Mouse (Mus musculus) stomach, embryonic 15.5 days (tissue): Measurements from ENCODE around the gene Sytl1. TPM values are rescaled to one million over a fixed set of nuclear protein-coding genes. Genes with fewer than 3 reads are reported as not detected.
A peak's percentile ranks its signal among the peaks of the same experiment; 100 is the strongest.

Experiments used
- ATAC-seq: fragments of 200-750 bp; cut with Nextera tagmentation; 2 replicates; pipeline ENCODE4 v1.8.0; 2017; ENCODE audit warnings: low read depth, moderate number of reproducible peaks, moderate TSS enrichment; ENCODE audit not compliant: insufficient read depth, low FRiP score
- H3K27ac ChIP-seq: fragments of 300-500 bp; sonication (generic); 2 replicates; pipeline ENCODE4 v1.5.1; 2015; ENCODE audit warnings: mild to moderate bottlenecking, inconsistent platforms
- H3K27me3 ChIP-seq: fragments of 300-500 bp; sonication (generic); replicated peaks from 2 replicates; pipeline ENCODE4 v1.6.1; 2015; ENCODE audit warnings: inconsistent platforms
- H3K36me3 ChIP-seq: fragments of 300-500 bp; sonication (generic); 2 replicates; pipeline ENCODE4 v1.6.1; 2015; ENCODE audit warnings: inconsistent platforms
- H3K4me1 ChIP-seq: fragments of 300-500 bp; sonication (generic); 2 replicates; pipeline ENCODE4 v1.6.1; 2015; ENCODE audit warnings: inconsistent platforms
- H3K4me2 ChIP-seq: fragments of 300-500 bp; sonication (generic); 2 replicates; pipeline ENCODE4 v1.6.1; 2015; ENCODE audit warnings: mild to moderate bottlenecking, inconsistent platforms
- H3K4me3 ChIP-seq: fragments of 300-500 bp; sonication (generic); replicated peaks from 2 replicates; pipeline ENCODE4 v1.5.1; 2015; ENCODE audit warnings: inconsistent platforms
- H3K9ac ChIP-seq: fragments of 300-500 bp; sonication (generic); 2 replicates; pipeline ENCODE4 v1.6.1; 2015; ENCODE audit warnings: inconsistent platforms
- H3K9me3 ChIP-seq: fragments of 300-500 bp; sonication (generic); 2 replicates; pipeline ENCODE4 v1.6.1; 2016; ENCODE audit warnings: inconsistent platforms
- WGBS: fragments of 180-500 bp; shearing (Covaris S2); methylation state at CpG from one replicate; pipeline ENCODE4 v1.1.7; 2015; 5-methylcytosine and 5-hydroxymethylcytosine counted together
- polyA plus RNA-seq: library from polyadenylated mRNA; unstranded; fragments of >200 nt; fragmentation: Nextera tagmentation; extraction: Ambion mirVana; gene quantifications from 2 replicates; pipeline ENCODE4 v1.2.1, GENCODE M21; 2015

Sytl1 gene
- polyA plus RNA-seq, 1 experiment from 2014 or later, result 29.0 TPM

DNA sequence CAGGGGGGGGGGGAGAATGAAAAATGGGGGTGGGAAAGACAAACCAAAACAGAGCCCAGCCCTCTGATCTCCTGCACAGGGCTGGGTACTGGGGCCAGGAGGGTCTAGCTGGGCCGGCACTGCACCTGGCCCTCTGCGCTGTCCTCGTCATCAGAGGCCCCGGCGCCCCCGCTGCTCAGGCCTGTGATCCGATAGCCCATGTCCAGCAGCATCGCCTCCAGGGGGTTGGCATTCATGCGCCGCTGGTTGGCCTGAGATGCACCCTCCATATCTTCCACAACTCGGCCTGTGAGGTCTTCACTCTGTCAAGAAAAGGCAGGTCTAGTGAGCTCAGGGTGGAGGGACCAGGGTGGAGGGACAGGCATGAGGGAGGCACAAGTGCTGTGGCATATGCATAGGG, 31.2 kb upstream of the Sytl1 start:
- no peak overlapping the region for H3K4me3 ChIP-seq
- WGBS, result 53% methylated on average over 11 of the region's 11 CpGs
- H3K4me2 ChIP-seq, result no peak overlapping the region
- no peak for ATAC-seq
- peaks cover 25% of the 10 kb centered on the region for H3K4me1 ChIP-seq
- H3K27me3 ChIP-seq, result no peaks in the 10 kb centered on the region
- no peaks in the 10 kb centered on the region for H3K9me3 ChIP-seq
- 0 out of 2 replicates have a peak, but pooled peaks cover 13% of the 10 kb centered on the region for H3K36me3 ChIP-seq
- H3K9ac ChIP-seq, result no peak overlapping the region
- H3K27ac ChIP-seq, result no peak overlapping the region

DNA sequence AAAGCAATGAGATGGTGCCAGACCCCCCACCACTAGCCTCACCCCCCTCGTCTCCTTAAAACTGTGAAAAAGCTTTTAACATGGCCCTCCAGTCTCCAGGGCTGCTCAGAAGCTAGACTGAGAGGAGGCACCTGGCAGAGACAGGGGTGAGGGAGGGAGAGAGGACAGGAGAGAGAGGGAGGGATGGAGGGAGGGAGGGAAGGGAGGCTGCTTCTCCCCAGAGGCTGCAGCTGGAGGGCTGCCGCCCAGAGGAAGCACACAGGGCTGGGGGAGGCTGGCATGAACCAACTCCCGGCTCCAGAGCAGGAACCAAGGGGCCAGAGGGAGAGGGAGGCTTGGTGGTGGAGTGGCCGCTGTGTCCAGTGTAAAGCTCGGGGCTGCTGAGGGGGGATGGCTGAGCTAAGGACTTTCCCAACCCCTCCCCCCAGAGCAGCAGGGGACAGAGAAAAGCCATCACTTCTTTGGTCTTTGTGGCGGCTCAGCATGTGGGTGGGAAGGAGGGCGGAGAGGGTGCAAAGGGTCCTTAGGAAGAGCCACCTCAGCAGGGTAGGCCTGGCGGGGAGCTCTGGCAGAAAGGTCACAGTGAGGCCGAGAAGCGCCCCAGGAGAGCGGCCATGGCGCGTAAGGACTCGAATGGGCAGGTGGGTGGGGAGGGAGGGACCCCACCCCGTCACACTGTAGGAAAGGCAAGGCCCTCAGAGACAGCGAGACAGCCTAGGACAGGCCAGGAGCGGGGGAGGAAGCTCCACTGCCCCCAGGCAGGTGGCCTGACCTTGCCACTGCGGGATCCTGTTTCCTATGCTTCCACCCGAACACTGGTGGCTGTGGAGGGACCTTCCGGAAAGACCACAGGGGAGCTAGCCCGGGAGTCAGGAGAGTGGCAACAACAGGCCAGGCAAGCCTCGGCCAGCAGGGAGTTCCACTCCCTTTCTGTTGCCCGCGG, 30.3 kb upstream of the Sytl1 start:
- H3K27ac ChIP-seq, result peak overlapping the region; percentile 26; the same call in 1 of the 2 replicates
- H3K27me3 ChIP-seq, result no peaks in the 10 kb centered on the region
- H3K36me3 ChIP-seq, result 0 out of 2 replicates have a peak, but pooled peaks cover 13% of the 10 kb centered on the region
- ATAC-seq, result no peak
- H3K4me2 ChIP-seq, result no peak overlapping the region
- H3K4me1 ChIP-seq, result peaks cover 16% of the 10 kb centered on the region
- no peak overlapping the region for H3K4me3 ChIP-seq
- WGBS, result 41% methylated on average over 24 of the region's 24 CpGs
- H3K9ac ChIP-seq, result no peak overlapping the region
- H3K9me3 ChIP-seq, result no peaks in the 10 kb centered on the region

DNA sequence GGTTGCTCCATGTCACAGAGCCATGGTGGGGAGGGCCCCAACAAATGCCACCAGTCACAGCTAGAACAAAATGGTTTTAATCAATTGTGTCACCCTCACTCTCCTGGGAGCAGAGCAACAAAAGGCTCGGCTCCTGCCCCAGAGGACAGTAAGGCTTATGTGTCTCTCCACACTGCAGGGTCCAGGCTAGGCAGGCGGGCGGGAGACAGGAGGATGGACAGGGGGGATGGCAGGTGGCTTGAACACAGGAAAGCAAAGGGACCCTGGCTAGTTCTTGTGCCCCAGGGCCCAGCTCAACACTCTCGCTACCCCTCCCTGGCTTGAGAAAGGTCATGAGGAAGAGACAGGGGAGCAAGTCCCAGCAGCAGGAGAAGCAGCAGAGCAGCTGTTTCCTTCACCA, 29.5 kb upstream of the Sytl1 start:
- no peak overlapping the region for H3K4me2 ChIP-seq
- H3K4me3 ChIP-seq, result no peak overlapping the region
- no peaks in the 10 kb centered on the region for H3K9me3 ChIP-seq
- H3K36me3 ChIP-seq, result 0 out of 2 replicates have a peak, but pooled peaks cover 13% of the 10 kb centered on the region
- H3K9ac ChIP-seq, result no peak overlapping the region
- WGBS, result 67% methylated on average over 4 of the region's 4 CpGs
- no peak for ATAC-seq
- no peaks in the 10 kb centered on the region for H3K27me3 ChIP-seq
- H3K4me1 ChIP-seq, result peaks cover 10% of the 10 kb centered on the region; the same call in 1 of the 2 replicates
- peak overlapping the region; percentile 26; the same call in 1 of the 2 replicates for H3K27ac ChIP-seq

DNA sequence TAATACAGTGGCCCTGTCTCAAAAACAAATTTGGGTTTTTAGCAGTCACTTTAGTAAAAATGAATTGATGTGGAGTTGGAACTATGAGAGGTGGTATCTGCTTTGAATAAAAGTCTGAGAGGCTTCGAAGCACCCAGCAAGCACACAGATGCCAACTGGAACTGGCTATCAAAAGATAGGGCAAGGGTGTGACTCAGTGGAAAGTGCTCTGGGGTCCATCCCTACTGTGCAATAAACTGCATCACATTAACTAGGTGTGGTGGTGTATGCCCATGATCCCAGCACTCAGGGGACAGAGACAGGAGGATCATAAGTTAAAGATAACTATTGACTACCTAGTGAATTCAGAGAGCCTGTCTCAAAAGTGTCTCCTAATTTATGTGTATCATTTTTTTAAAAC, 28.3 kb upstream of the Sytl1 start:
- no peak overlapping the region for H3K4me2 ChIP-seq
- H3K4me3 ChIP-seq, result no peak overlapping the region
- ATAC-seq, result no peak
- peaks cover 9% of the 10 kb centered on the region; the same call in 1 of the 2 replicates for H3K4me1 ChIP-seq
- H3K27ac ChIP-seq, result no peak overlapping the region
- 0 out of 2 replicates have a peak, but pooled peaks cover 13% of the 10 kb centered on the region for H3K36me3 ChIP-seq
- H3K9me3 ChIP-seq, result no peaks in the 10 kb centered on the region
- no peaks in the 10 kb centered on the region for H3K27me3 ChIP-seq
- H3K9ac ChIP-seq, result no peak overlapping the region
- 77% methylated on average over 1 of the region's 1 CpGs for WGBS

DNA sequence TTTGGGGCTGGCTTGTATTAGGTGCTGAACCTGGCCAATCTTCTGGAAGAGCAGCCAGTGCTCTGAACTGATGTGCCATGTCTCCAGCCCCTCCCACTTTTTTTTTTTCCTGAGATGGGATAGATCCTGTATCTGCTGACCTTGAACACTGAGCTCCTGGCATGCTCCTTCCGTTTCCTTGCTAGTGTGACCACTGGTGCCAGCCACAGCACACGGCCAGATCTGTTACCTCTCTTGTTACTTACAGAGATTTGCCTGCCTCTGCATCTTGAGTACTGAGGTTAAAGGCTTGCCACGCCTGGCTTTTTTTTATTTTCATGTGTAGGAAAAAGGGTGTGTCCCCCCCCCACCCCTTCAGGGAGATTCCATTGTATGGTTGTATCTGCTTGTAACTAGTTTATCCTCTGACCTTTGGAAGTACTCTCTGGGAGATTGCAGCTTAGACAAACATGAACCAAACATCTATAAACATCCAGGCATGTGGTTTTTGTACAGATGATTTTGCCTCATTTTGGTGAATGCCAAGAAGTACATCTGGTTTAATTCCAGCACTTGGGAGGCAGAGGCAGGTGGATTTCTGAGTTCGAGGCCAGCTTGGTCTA, 23.7 kb upstream of the Sytl1 start:
- Histone ChIP-seq H3K9me3 (no peaks in the 10 kb centered on the region), H3K4me1 (peaks cover 8% of the 10 kb centered on the region; the same call in 1 of the 2 replicates), H3K4me2 (no peak overlapping the region), H3K27ac (no peak overlapping the region), H3K9ac (no peak overlapping the region), H3K27me3 (no peaks in the 10 kb centered on the region), H3K4me3 (no peak overlapping the region), H3K36me3 (no peaks in the 10 kb centered on the region)
- WGBS, result 72% methylated on average over 4 of the region's 4 CpGs
- no peak for ATAC-seq

DNA sequence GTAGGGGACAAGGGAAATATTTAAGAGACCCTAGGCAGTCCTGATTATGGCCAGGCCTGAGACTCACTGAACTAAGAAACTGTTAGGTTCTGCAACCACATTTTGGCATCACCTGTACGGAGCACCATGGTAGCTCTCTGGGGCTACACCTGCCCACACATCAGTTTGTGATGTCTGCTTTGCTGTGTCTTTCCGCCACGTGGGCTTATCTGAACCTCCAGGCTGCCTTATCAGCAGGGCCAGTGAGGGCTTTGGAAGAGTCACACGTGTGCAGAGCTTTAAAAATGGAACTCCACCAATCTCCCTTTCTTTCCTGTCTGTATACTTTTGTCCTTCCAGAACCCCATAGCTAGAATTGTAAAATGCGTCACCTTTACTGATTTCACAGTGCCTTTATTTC, 23.0 kb upstream of the Sytl1 start:
- H3K4me1 ChIP-seq, result peaks cover 8% of the 10 kb centered on the region; the same call in 1 of the 2 replicates
- no peak overlapping the region for H3K9ac ChIP-seq
- no peak overlapping the region for H3K4me2 ChIP-seq
- no peaks in the 10 kb centered on the region for H3K36me3 ChIP-seq
- H3K9me3 ChIP-seq, result no peaks in the 10 kb centered on the region
- H3K27me3 ChIP-seq, result no peaks in the 10 kb centered on the region
- H3K4me3 ChIP-seq, result no peak overlapping the region
- no peak overlapping the region for H3K27ac ChIP-seq
- ATAC-seq, result peak; percentile 71; the same call in 1 of the 2 replicates
- WGBS, result 61% methylated on average over 5 of the region's 5 CpGs

DNA sequence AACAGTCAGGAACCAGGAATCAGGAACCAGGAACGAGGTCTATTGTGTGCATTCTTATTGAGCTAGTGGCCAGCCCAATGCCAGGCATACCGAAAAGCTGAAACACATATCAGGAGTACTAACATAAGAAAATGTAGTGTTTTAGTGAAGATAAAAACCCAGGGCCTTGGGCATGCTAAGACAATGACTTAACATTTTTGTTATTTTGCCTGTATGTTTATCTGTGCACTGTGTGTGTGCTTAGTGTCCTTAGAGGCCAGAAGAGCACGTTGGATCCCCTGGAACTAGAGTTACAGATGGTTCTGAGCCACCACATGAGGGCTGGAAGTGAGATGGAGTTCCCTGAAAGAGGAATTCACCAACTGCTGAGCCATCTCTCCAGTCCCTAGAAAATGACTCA, 22.4 kb upstream of the Sytl1 start:
- Histone ChIP-seq H3K9ac (no peak overlapping the region), H3K4me3 (no peak overlapping the region), H3K27ac (no peak overlapping the region), H3K4me2 (no peak overlapping the region), H3K27me3 (no peaks in the 10 kb centered on the region), H3K4me1 (peaks cover 8% of the 10 kb centered on the region; the same call in 1 of the 2 replicates), H3K36me3 (no peaks in the 10 kb centered on the region), H3K9me3 (no peaks in the 10 kb centered on the region)
- ATAC-seq, result peak; percentile 45; the same call in 1 of the 2 replicates
- 74% methylated on average over 3 of the region's 3 CpGs for WGBS

DNA sequence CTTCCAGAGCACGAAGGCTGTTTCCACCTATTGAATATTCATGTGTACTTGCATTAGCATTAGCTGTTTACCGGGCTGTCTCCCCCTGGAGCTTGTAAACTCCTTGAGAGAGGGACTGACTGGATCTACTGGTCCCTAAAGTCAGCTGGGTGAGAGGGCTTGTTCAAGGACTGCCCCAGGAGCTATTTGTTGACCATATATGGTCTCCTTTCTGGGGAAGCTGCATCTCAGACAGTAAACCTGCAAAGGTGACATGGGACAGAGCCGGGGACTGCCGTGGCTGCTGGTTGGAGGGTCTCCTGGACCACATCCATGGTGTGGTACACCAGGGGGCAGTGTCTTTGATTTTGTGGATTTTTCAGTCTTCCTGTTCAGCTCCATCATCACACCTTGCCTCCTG, 19.7 kb upstream of the Sytl1 start:
- Histone ChIP-seq H3K4me1 (peaks cover 8% of the 10 kb centered on the region; the same call in 1 of the 2 replicates), H3K36me3 (no peaks in the 10 kb centered on the region), H3K27ac (peak overlapping the region; percentile 40; the same call in 1 of the 2 replicates), H3K27me3 (no peaks in the 10 kb centered on the region), H3K9me3 (no peaks in the 10 kb centered on the region), H3K9ac (no peak overlapping the region), H3K4me2 (no peak overlapping the region), H3K4me3 (no peak overlapping the region)
- ATAC-seq, result no peak
- WGBS, result 36% methylated on average over 4 of the region's 4 CpGs

DNA sequence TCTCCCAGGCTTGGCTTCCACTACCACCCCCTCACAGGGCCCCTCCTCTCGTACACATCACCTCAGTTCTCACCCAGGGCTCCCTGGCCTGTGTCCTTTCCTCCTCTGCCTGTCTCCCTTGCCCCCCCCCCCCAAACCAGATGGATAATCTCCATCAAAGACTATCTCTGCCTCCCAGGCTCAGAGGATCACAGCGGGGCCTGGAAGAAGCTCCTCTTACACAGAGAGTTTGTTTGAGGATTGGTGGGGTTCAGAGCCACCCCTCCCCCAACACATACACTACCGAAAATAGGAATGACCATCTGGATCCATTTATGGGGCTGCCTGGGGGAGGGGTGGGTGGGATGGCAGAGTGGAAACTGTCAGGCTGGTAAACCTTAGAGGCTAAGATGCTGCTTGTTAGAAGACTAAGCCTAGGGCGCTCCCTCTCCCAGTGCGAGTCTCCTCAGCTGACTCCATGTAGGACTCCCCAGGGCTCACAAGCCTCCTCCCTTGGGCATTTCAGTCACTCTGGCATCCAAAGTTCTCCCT, 19.1 kb upstream of the Sytl1 start:
- Histone ChIP-seq H3K4me3 (no peak overlapping the region), H3K4me2 (no peak overlapping the region), H3K9me3 (no peaks in the 10 kb centered on the region), H3K27me3 (no peaks in the 10 kb centered on the region), H3K27ac (peak overlapping the region; percentile 42), H3K36me3 (no peaks in the 10 kb centered on the region), H3K4me1 (peaks cover 8% of the 10 kb centered on the region; the same call in 1 of the 2 replicates), H3K9ac (no peak overlapping the region)
- 15% methylated on average over 5 of the region's 5 CpGs for WGBS
- ATAC-seq, result no peak

DNA sequence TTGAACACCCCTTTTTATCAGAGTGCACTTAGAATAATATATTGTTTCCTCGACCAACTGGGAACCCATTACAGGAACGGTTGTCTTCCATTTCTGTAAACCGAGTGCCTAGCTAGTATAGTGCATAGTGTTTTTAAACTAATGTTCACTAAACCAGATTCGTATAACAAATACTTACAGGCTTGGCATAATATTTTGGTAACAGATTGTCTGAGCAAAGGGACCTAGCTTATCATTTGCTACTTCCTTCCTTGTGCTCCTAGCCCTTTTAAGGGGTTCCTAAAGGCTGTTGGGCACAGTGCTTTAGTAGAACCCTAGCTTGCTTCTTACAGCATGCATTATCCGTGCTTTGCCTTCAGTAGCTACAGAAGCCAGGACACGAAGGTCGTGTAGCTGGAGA, 18.6 kb upstream of the Sytl1 start:
- no peaks in the 10 kb centered on the region for H3K9me3 ChIP-seq
- 34% methylated on average over 7 of the region's 7 CpGs for WGBS
- no peak overlapping the region for H3K4me2 ChIP-seq

DNA sequence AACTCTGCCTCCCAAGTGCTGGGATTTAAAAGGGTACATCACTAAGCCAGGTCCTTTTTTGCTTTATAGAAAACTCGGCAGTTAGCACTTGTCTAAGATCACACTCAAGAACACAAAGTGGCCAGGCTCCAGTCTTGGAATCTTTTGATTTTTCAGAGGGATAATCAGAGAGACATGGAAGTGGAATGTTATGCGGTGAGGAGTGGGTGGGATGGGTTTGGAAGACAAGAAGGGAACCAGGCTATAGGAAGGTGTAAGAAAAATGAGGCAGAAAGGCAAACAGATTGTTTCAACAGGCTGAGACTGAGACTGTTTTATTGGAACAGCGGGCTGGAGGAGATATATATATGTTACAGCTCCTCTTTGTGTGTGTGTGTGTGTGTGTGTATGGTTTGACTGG, 15.6 kb upstream of the Sytl1 start:
- peak overlapping the region; percentile 90; the same call in 1 of the 2 replicates for H3K27ac ChIP-seq
- no peaks in the 10 kb centered on the region for H3K36me3 ChIP-seq
- no peaks in the 10 kb centered on the region for H3K27me3 ChIP-seq
- peaks cover 19% of the 10 kb centered on the region for H3K4me1 ChIP-seq
- peak overlapping the region; percentile 70 for H3K4me2 ChIP-seq
- no peak overlapping the region for H3K9ac ChIP-seq
- H3K9me3 ChIP-seq, result no peaks in the 10 kb centered on the region
- no peak for ATAC-seq
- no peak overlapping the region for H3K4me3 ChIP-seq
- 80% methylated on average over 3 of the region's 3 CpGs for WGBS

More for the DNA sequence above, 18.6 kb upstream of the Sytl1 start:
- Histone ChIP-seq H3K4me1 (peaks cover 11% of the 10 kb centered on the region), H3K27ac (peak overlapping the region; percentile 42), H3K36me3 (no peaks in the 10 kb centered on the region), H3K27me3 (no peaks in the 10 kb centered on the region), H3K9ac (no peak overlapping the region), H3K4me3 (no peak overlapping the region)
- ATAC-seq, result no peak
